Mouse (Mus musculus) limb, embryonic 14.5 days (tissue): ENCODE results near the gene Nat9. TPM values are rescaled to one million over a fixed set of nuclear protein-coding genes. Genes with fewer than 3 reads are reported as not detected.

ENCODE experiments used
- ATAC-seq: fragments of 200-750 bp; cut with Nextera tagmentation; 2 replicates; pipeline ENCODE4 v1.8.0; 2017; ENCODE audit warnings: low read depth, moderate number of reproducible peaks, moderate TSS enrichment; ENCODE audit not compliant: low FRiP score
- DNase-seq: peaks from one replicate; pipeline ENCODE4 v3.0.0-alpha.2; 2015; ENCODE audit warnings: low spot score
- H3K27ac ChIP-seq: fragments of 300-500 bp; sonication (generic); replicated peaks from 2 replicates; pipeline ENCODE4 v1.5.1; 2014; ENCODE audit warnings: low read depth, mild to moderate bottlenecking, low read length, moderate library complexity, mixed read lengths
- H3K27me3 ChIP-seq: fragments of 300-500 bp; sonication (generic); 2 replicates; pipeline ENCODE4 v1.6.1; 2014; ENCODE audit warnings: low read length, mixed read lengths; ENCODE audit not compliant: control insufficient read depth, insufficient read depth
- H3K36me3 ChIP-seq: fragments of 300-500 bp; sonication (generic); 2 replicates; pipeline ENCODE4 v1.6.1; 2014; ENCODE audit warnings: mild to moderate bottlenecking, low read length, moderate library complexity, mixed read lengths; ENCODE audit not compliant: control insufficient read depth, insufficient read depth
- H3K4me1 ChIP-seq: fragments of 300-500 bp; sonication (generic); 2 replicates; pipeline ENCODE4 v1.6.1; 2014; ENCODE audit warnings: antibody characterized with exemption, low read length, mixed read lengths; ENCODE audit not compliant: control insufficient read depth, insufficient read depth
- H3K4me2 ChIP-seq: fragments of 300-500 bp; sonication (generic); replicated peaks from 2 replicates; pipeline ENCODE4 v1.6.1; 2014; ENCODE audit warnings: low read depth, mild to moderate bottlenecking, low read length, moderate library complexity; ENCODE audit not compliant: severe bottlenecking
- H3K4me3 ChIP-seq: fragments of 300-500 bp; sonication (generic); replicated peaks from 2 replicates; pipeline ENCODE4 v1.5.1; 2014; ENCODE audit warnings: low read length
- H3K9ac ChIP-seq: fragments of 300-500 bp; sonication (generic); 2 replicates; pipeline ENCODE4 v1.6.1; 2014; ENCODE audit warnings: mild to moderate bottlenecking, low read depth, low read length, moderate library complexity; ENCODE audit not compliant: severe bottlenecking
- H3K9me3 ChIP-seq: fragments of 300-500 bp; sonication (generic); 2 replicates; pipeline ENCODE4 v1.6.1; 2016; ENCODE audit warnings: low read length; ENCODE audit not compliant: control insufficient read depth
- POLR2A ChIP-seq: fragments of 200-500 bp; IDR thresholded peaks from 2 replicates; pipeline ENCODE4 v1.8.0; 2012; ENCODE audit warnings: inconsistent platforms, mild to moderate bottlenecking, moderate library complexity, borderline replicate concordance; ENCODE audit not compliant: insufficient read depth, insufficient read length; ENCODE audit errors: extremely low read depth
- WGBS: fragments of 180-500 bp; shearing (Covaris S2); extraction: QIAGEN DNeasy Blood & Tissue Kit; methylation state at CpG from one replicate; pipeline ENCODE4 v1.1.7; 2014; 5-methylcytosine and 5-hydroxymethylcytosine counted together
- polyA plus RNA-seq, 2 experiments: library from polyadenylated mRNA; depleted of rRNA in 1 of 2; stranded (reverse) in 1 of 2; unstranded in 1 of 2; fragments of >200 nt; fragmentation: Nextera tagmentation in 1 of 2; extraction: Ambion mirVana in 1 of 2; gene quantifications; 2 replicates each; pipeline versions ENCODE4 v1.2.1 to v1.2.3; 2012 to 2014

Nat9 gene
- polyA plus RNA-seq, 2 experiments = 20.0 to 32.1 TPM

DNA sequence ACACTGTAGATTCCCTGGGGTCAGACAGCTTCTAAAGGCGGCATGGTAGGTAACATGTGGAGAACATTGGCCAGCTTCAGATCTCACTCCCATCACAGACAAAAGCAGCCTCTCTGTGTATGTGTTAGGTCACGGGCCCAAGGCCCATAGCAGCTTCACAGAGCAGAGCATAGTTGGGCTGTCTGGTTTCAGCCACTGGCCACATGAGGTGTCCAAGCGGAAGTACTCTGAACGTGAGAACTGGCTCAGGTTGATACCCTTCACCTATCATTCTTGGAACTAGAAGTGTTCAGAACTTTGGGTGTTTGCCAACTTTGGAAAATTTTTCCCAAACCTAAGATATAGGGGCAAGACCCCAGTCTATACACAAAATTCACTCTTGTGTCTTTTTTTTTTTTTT lies 18.2 kb downstream of the Nat9 start:
- no peak overlapping the region for H3K4me2 ChIP-seq
- no peak for TF ChIP-seq POLR2A
- H3K27me3 ChIP-seq = peaks cover 21% of the 10 kb centered on the region
- no peak for DNase-seq
- H3K9me3 ChIP-seq = no peaks in the 10 kb centered on the region
- H3K9ac ChIP-seq = no peak overlapping the region
- no peak overlapping the region for H3K27ac ChIP-seq
- ATAC-seq = no peak
- H3K4me1 ChIP-seq = peaks cover 35% of the 10 kb centered on the region
- no peak overlapping the region for H3K4me3 ChIP-seq
- H3K36me3 ChIP-seq = no peaks in the 10 kb centered on the region
- WGBS = 86% methylated on average over 4 of the region's 4 CpGs

DNA sequence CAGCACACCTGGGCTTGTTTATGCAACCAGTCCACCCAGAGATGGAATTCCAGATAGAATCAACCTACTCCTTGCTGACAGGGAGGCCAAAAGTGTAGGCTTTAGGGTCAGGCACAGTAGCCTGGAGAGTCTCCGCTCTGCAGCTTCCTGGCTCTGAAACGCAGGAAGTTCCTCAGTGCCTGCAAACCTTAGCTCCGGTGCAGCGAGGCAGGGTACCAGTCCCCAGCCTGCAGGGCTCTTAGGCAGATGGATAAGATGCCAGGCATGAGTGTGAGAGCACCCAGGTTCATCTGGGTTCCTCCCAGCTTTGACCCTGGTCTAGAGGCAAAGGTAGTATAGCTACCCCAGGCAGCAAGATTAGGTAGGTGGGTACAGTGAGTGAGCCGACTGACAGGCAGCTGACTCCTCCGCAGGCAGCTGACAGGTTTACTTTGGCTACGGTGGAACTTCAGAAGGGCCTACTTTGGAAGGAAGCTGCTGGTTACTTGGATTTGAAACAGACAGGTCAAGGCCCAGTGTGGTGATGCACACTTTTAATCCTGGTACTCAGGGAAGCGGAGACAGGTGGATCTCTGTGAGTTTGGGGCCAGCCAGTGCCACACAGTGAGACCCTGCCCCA lies 19.9 kb downstream of the Nat9 start:
- Histone ChIP-seq H3K9ac (no peak overlapping the region), H3K36me3 (no peaks in the 10 kb centered on the region)
- no peak for ATAC-seq

GRCm38 (mm10) chr11:115166776-115167175 lies 20.9 kb downstream of the Nat9 start:
- no peak for ATAC-seq
- no peak for TF ChIP-seq POLR2A
- Histone ChIP-seq H3K9ac (no peak overlapping the region), H3K9me3 (no peaks in the 10 kb centered on the region), H3K36me3 (no peaks in the 10 kb centered on the region), H3K27me3 (peaks cover 34% of the 10 kb centered on the region), H3K4me2 (no peak overlapping the region), H3K4me3 (no peak overlapping the region), H3K4me1 (peaks cover 24% of the 10 kb centered on the region), H3K27ac (no peak overlapping the region)
- 79% methylated on average over 3 of the region's 3 CpGs for WGBS
- DNase-seq = no peak

More for the DNA sequence above, 19.9 kb downstream of the Nat9 start:
- no peak for DNase-seq
- no peak overlapping the region for H3K4me2 ChIP-seq
- peaks cover 29% of the 10 kb centered on the region for H3K27me3 ChIP-seq
- TF ChIP-seq POLR2A = no peak
- 78% methylated on average over 8 of the region's 8 CpGs for WGBS
- H3K9me3 ChIP-seq = no peaks in the 10 kb centered on the region
- H3K4me3 ChIP-seq = no peak overlapping the region
- peaks cover 29% of the 10 kb centered on the region for H3K4me1 ChIP-seq
- no peak overlapping the region for H3K27ac ChIP-seq

DNA sequence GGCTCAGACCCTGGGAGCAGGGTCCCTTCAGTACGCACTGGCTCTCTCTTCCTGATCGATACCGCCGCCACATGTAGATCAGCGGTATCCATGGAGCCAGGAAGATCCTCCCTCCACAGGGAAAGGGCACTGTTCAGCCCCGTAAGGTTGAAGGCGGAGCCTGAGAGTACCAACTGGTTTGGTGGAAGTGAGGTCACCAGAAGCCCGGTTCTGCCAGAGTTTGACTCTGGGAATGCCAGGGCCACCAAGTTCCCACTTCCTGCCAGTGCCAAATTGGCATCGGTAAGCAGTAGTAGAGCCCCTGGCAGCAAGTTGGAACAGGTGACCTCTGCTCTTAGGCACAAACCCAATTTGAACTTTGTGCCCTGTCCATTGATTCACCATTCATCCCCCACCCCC lies 22.7 kb downstream of the Nat9 start:
- TF ChIP-seq POLR2A = no peak
- under 1% methylated on average over 9 of the region's 9 CpGs for WGBS
- Histone ChIP-seq H3K9ac (no peak overlapping the region), H3K36me3 (no peaks in the 10 kb centered on the region), H3K4me2 (peak overlapping the region; percentile 66), H3K4me1 (peaks cover 20% of the 10 kb centered on the region), H3K4me3 (peak overlapping the region; percentile 47), H3K27me3 (peaks cover 34% of the 10 kb centered on the region), H3K9me3 (no peaks in the 10 kb centered on the region), H3K27ac (no peak overlapping the region)
- ATAC-seq (no peak), DNase-seq (no peak)

GRCm38 (mm10) chr11:115164341-115164975 lies 23.2 kb downstream of the Nat9 start:
- Histone ChIP-seq H3K4me2 (peak overlapping the region; percentile 66), H3K4me3 (peak overlapping the region; percentile 47), H3K9ac (peak overlapping the region; percentile 21; the same call in 1 of the 2 replicates), H3K36me3 (no peaks in the 10 kb centered on the region), H3K27ac (no peak overlapping the region), H3K9me3 (no peaks in the 10 kb centered on the region), H3K4me1 (peaks cover 20% of the 10 kb centered on the region), H3K27me3 (peaks cover 34% of the 10 kb centered on the region)
- 1% methylated on average over 14 of the region's 14 CpGs for WGBS
- no peak for DNase-seq
- no peak for TF ChIP-seq POLR2A
- no peak for ATAC-seq
